In the genomic region with DNA sequence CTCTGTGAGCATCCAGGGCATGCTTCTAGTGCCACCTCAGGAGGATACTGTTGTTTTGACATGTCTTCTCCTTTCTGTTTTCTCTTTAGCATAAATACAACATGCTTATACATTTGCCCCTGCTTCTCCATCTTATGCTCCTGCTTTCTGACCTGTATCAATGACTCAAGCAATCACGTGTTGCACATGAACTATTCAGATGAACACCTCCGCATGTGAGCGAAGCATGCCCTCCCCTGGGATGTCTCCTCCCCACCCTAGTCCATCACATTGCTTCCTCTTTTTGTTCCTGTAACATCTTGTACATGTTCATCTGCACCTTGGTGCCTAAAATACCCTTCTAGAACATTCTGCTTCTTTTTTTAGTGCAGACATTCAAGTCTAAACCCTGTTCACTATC, we compare ENCODE assay signal across 21 mouse cellular contexts.
A peak's percentile ranks its signal among the peaks of the same experiment; 100 is the strongest.
DNase-seq lines count a peak whose midpoint lies in the region; ATAC-seq and TF ChIP-seq lines count a peak whose summit lies in the region.
"Had no signal": no experiment of that assay in that cellular context is flagged by ENCODE, and none has a peak within 500 bp of the region (broad histone marks: within the 10 kb centered on the region; RNA-seq: fewer than 3 reads in every experiment).

No protein-coding gene starts in this region.

- WGBS in forebrain, embryonic 11.5 days = 93% methylated on average over 3 of the region's 3 CpGs
- 95% methylated on average over 3 of the region's 3 CpGs for WGBS in limb, embryonic 10.5 days

- in situ Hi-C loops in CH12.LX (cut with MboI; ENCODE audit: low pct_ligation_motif_present, low pct_unique_long_range_greater_than_20kb, low sequenced_read_pairs) = no loop called here

- no peak for TF ChIP-seq CTCF in CH12.LX (conservative IDR thresholded peaks at IDR 0.05 in 1 of 2, IDR thresholded peaks at IDR 0.05 in 1 of 2; ENCODE audit: low read depth in 2 of 2, low read length in 2 of 2)

- H3K27ac ChIP-seq in CH12.LX (ENCODE audit: insufficient read depth, low read depth) = no peak overlapping the region
- H3K27ac ChIP-seq in forebrain, embryonic 11.5 days (ENCODE audit: low read depth, low read length) = no peak overlapping the region
- H3K27ac ChIP-seq in limb, embryonic 10.5 days = no peak overlapping the region

- dilution Hi-C loops in CH12.LX (cut with MboI; ENCODE audit: extremely low pct_ligation_motif_present, extremely low pct_unique_long_range_greater_than_20kb, low sequenced_read_pairs) = no loop called here

- peaks cover 0 to 23% of the 10 kb centered on the region in 2 experiments; a peak in 2 of 4 replicates for H3K4me1 ChIP-seq in CH12.LX (ENCODE audit: control insufficient read depth in 1 of 2, insufficient read depth in 2 of 2)
- H3K4me1 ChIP-seq in forebrain, embryonic 11.5 days (replicated peaks; ENCODE audit: control insufficient read depth, insufficient read depth, low read length) = no peaks in the 10 kb centered on the region
- no peaks in the 10 kb centered on the region for H3K4me1 ChIP-seq in limb, embryonic 10.5 days

- H3K4me3 ChIP-seq in CH12.LX (replicated peaks in 1 of 3; ENCODE audit: low read depth in 2 of 3, low read length in 2 of 3, poor library complexity in 1 of 3) = no peak overlapping the region
- no peak overlapping the region for H3K4me3 ChIP-seq in forebrain, embryonic 11.5 days (ENCODE audit: low read depth, low read length)
- H3K4me3 ChIP-seq in limb, embryonic 10.5 days = no peak overlapping the region

- no peak for TF ChIP-seq RAD21 in CH12.LX (IDR thresholded peaks at IDR 0.05; ENCODE audit: low read depth, low read length)

- TF ChIP-seq POLR2A in CH12.LX (IDR thresholded peaks at IDR 0.05; ENCODE audit: low read depth, low read length) = no peak

- DNase-seq in B cell, adult 2 months = peak; percentile 2 to 25
- DNase-seq in CH12.LX (ENCODE audit: extremely low read depth) = peak; percentile 79
- peak; percentile 20 for DNase-seq in splenic B cell, adult 2 months (ENCODE audit: low read depth, low spot score)
- DNase-seq in neural tube, embryonic 10.5 days (ENCODE audit: extremely low spot score, low spot score) = no peak
- no peak for DNase-seq in forebrain, embryonic 11.5 days (ENCODE audit: low spot score)
- DNase-seq in limb, embryonic 10.5 days (ENCODE audit: low spot score) = no peak
- DNase-seq: adrenal gland, adult 2 months; adrenal gland, adult 8-10 months; adrenal gland, postnatal 10 days; adrenal gland, postnatal 14 days; adrenal gland, postnatal 25 days; adrenal gland, postnatal 36 days; cerebellum, adult 11 months; cerebellum, adult 11-12 months; cerebellum, adult 18-20 months; cerebellum, adult 2 months; cerebellum, adult 8-10 months had no signal

- no peaks in the 10 kb centered on the region for H3K9me3 ChIP-seq in CH12.LX (replicated peaks; ENCODE audit: low read length)
- no peaks in the 10 kb centered on the region for H3K9me3 ChIP-seq in forebrain, embryonic 11.5 days (ENCODE audit: control insufficient read depth, low read length)
- H3K9me3 ChIP-seq in limb, embryonic 10.5 days (replicated peaks) = no peaks in the 10 kb centered on the region
- H3K9me3 ChIP-seq: G1E had no signal

- H3K27me3 ChIP-seq in CH12.LX (replicated peaks) = no peaks in the 10 kb centered on the region
- no peaks in the 10 kb centered on the region for H3K27me3 ChIP-seq in splenic B cell, adult 2 months (ENCODE audit: control insufficient read depth, insufficient read depth, low read length, poor library complexity, severe bottlenecking)
- no peaks in the 10 kb centered on the region for H3K27me3 ChIP-seq in forebrain, embryonic 11.5 days (ENCODE audit: control insufficient read depth, insufficient read depth, low read length)
- no peaks in the 10 kb centered on the region for H3K27me3 ChIP-seq in limb, embryonic 10.5 days (ENCODE audit: low read depth, poor library complexity, severe bottlenecking)

- H3K4me2 ChIP-seq in CH12.LX (ENCODE audit: insufficient read depth, low read depth, poor library complexity, severe bottlenecking) = no peak overlapping the region
- no peak overlapping the region for H3K4me2 ChIP-seq in forebrain, embryonic 11.5 days (ENCODE audit: low read depth, low read length, severe bottlenecking)

- ATAC-seq in forebrain, embryonic 11.5 days (replicated peaks; ENCODE audit: low FRiP score) = no peak
- ATAC-seq: activated CD4-positive, CD25-positive, alpha-beta regulatory T cell, adult 4 months; CD4-positive, CD25-positive, alpha-beta regulatory T cell, adult 4 months; Patski had no signal

- H3K79me2 ChIP-seq in CH12.LX (replicated peaks; ENCODE audit: control insufficient read depth, extremely low read depth, insufficient read depth, poor library complexity, severe bottlenecking) = no peaks in the 10 kb centered on the region

- no peak overlapping the region for H3K9ac ChIP-seq in CH12.LX (ENCODE audit: insufficient read depth, low read depth)
- H3K9ac ChIP-seq in forebrain, embryonic 11.5 days (ENCODE audit: low read length) = no peak overlapping the region

- no peak for TF ChIP-seq EP300 in CH12.LX (IDR thresholded peaks at IDR 0.05; ENCODE audit: low read length)

- H3K36me3 ChIP-seq in CH12.LX (replicated peaks in 1 of 2; ENCODE audit: control insufficient read depth in 1 of 2, insufficient read depth in 1 of 2, low read length in 1 of 2) = no peaks in the 10 kb centered on the region
- no peaks in the 10 kb centered on the region for H3K36me3 ChIP-seq in splenic B cell, adult 2 months (ENCODE audit: control insufficient read depth, insufficient read depth, low read length, poor library complexity, severe bottlenecking)
- no peaks in the 10 kb centered on the region for H3K36me3 ChIP-seq in forebrain, embryonic 11.5 days (ENCODE audit: control insufficient read depth, insufficient read depth, low read length)
- no peaks in the 10 kb centered on the region for H3K36me3 ChIP-seq in limb, embryonic 10.5 days
- H3K36me3 ChIP-seq: G1E had no signal

TF ChIP-seq in CH12.LX, 34 proteins besides CTCF, POLR2A, EP300 and RAD21:
- peak; percentile 26; the same call in 1 of the 2 replicates for TF ChIP-seq USF2 (conservative IDR thresholded peaks at IDR 0.05; ENCODE audit: low read depth, low read length)
- TF ChIP-seq ETS1 (conservative IDR thresholded peaks at IDR 0.05; ENCODE audit: low read depth, low read length) = peak; percentile 60
- peak; percentile 33; the same call in 1 of the 2 replicates for TF ChIP-seq MEF2A (IDR thresholded peaks at IDR 0.05; ENCODE audit: borderline replicate concordance, low read depth, low read length)
- peak; percentile 28 for TF ChIP-seq USF1 (IDR thresholded peaks at IDR 0.05; ENCODE audit: low read depth, low read length)
- no peak for TF ChIP-seq IRF4 (IDR thresholded peaks at IDR 0.05; ENCODE audit: low read depth, low read length)
- peak; percentile 95 for TF ChIP-seq BHLHE40 (IDR thresholded peaks at IDR 0.05; ENCODE audit: low read depth, low read length)
- TF ChIP-seq MAX (IDR thresholded peaks at IDR 0.05; ENCODE audit: low read length) = peak; percentile 70
- TF ChIP-seq HCFC1 (IDR thresholded peaks at IDR 0.05; ENCODE audit: low read depth, low read length) = no peak

Comparison
In these comparisons a context has a peak if more than half of its experiments do, and no peak if none do; other contexts are left out.
1. DNase-seq: peak in B cell, adult 2 months (2 of 2), CH12.LX (single experiment) and splenic B cell, adult 2 months (single experiment); none in neural tube, embryonic 10.5 days (single experiment), forebrain, embryonic 11.5 days (single experiment) and limb, embryonic 10.5 days (single experiment).